Mouse (Mus musculus) gastrocnemius, postnatal 14 days (tissue): ENCODE measurements around the gene Wdfy3. TPM values are rescaled to one million over a fixed set of nuclear protein-coding genes. Genes with fewer than 3 reads are reported as not detected.

Experiments used
- DNase-seq: peaks from one replicate; pipeline ENCODE4 v3.0.0; 2021; ENCODE audit warnings: mixed read lengths
- intact Hi-C: fragments of 180-260 bp; cut with DNase I; formaldehyde crosslinking; loops from one replicate; pipeline ENCODE4 v1.15.1; 2025; ENCODE audit warnings: low total_unique reads
- total RNA-seq, 2 experiments: library from RNA; stranded (reverse); gene quantifications; 2 replicates each; pipeline ENCODE4 v1.2.3; 2021

Gene Wdfy3
- total RNA-seq, 2 experiments from 2014 or later = 21.5 to 23.0 TPM

- intact Hi-C loops = no loop called here
- no peak for DNase-seq
These were observed 110.4 kb downstream of the Wdfy3 start for GRCm38 (mm10) chr5:101959369-101959768.

- no peak for DNase-seq
- intact Hi-C loops = no loop called here
These were observed 110.8 kb downstream of the Wdfy3 start for GRCm38 (mm10) chr5:101958941-101959340.

GRCm38 (mm10) chr5:101957419-101957818 is 112.3 kb downstream of the Wdfy3 start:
- no peak for DNase-seq
- intact Hi-C loops = no loop called here

GRCm38 (mm10) chr5:101954393-101955340 is 115.1 kb downstream of the Wdfy3 start:
- intact Hi-C loops = no loop called here
- no peak for DNase-seq

GRCm38 (mm10) chr5:101951918-101952317 is 117.8 kb downstream of the Wdfy3 start:
- DNase-seq = no peak
- intact Hi-C loops = no loop called here

GRCm38 (mm10) chr5:101949323-101949722 is 120.4 kb downstream of the Wdfy3 start:
- DNase-seq = no peak
- intact Hi-C loops = loop anchor here (10.0 kb wide), 1 partner anchor 115 kb away; the partner anchor contains the start of gene Wdfy3

- DNase-seq = no peak
- intact Hi-C loops = loop anchor here (10.0 kb wide), 1 partner anchor 116 kb away; the partner anchor contains the start of gene Wdfy3
These were observed 121.1 kb downstream of the Wdfy3 start for GRCm38 (mm10) chr5:101948641-101949040.

- intact Hi-C loops = loop anchor here (2.0 to 10.0 kb wide), 2 partner anchors 29 to 119 kb away; partner anchors contain the start of gene Wdfy3
- peak; percentile 23 for DNase-seq
These were observed 124.0 kb downstream of the Wdfy3 start for GRCm38 (mm10) chr5:101945731-101946130.

- intact Hi-C loops = no loop called here
- DNase-seq = no peak
These were observed 131.7 kb downstream of the Wdfy3 start for GRCm38 (mm10) chr5:101937909-101938596.

GRCm38 (mm10) chr5:101937362-101937761 is 132.4 kb downstream of the Wdfy3 start:
- intact Hi-C loops = no loop called here
- DNase-seq = no peak

GRCm38 (mm10) chr5:101935893-101936292 is 133.8 kb downstream of the Wdfy3 start:
- peak; percentile 46 for DNase-seq
- intact Hi-C loops = no loop called here

GRCm38 (mm10) chr5:101934629-101935028 is 135.1 kb downstream of the Wdfy3 start:
- intact Hi-C loops = no loop called here

GRCm38 (mm10) chr5:101932971-101933810 is 136.5 kb downstream of the Wdfy3 start:
- intact Hi-C loops = no loop called here
- no peak for DNase-seq

More at GRCm38 (mm10) chr5:101934629-101935028, 135.1 kb downstream of the Wdfy3 start:
- no peak for DNase-seq

- DNase-seq = no peak
- intact Hi-C loops = no loop called here
These were observed 137.7 kb downstream of the Wdfy3 start for GRCm38 (mm10) chr5:101931997-101932396.

- no peak for DNase-seq
- intact Hi-C loops = no loop called here
These were observed 143.4 kb downstream of the Wdfy3 start for GRCm38 (mm10) chr5:101926311-101926710.

- intact Hi-C loops = no loop called here
- no peak for DNase-seq
These were observed 146.0 kb downstream of the Wdfy3 start for GRCm38 (mm10) chr5:101923710-101924109.

- intact Hi-C loops = no loop called here
- no peak for DNase-seq
These were observed 150.2 kb downstream of the Wdfy3 start for GRCm38 (mm10) chr5:101919559-101919958.

GRCm38 (mm10) chr5:101909468-101909867 is 160.3 kb downstream of the Wdfy3 start:
- intact Hi-C loops = no loop called here
- DNase-seq = no peak

- intact Hi-C loops = loop anchor here (2.0 kb wide), 1 partner anchor 37 kb away; no protein-coding TSS in a partner anchor
These were observed 164.1 kb downstream of the Wdfy3 start for GRCm38 (mm10) chr5:101905624-101906023.

More at GRCm38 (mm10) chr5:101905624-101906023, 164.1 kb downstream of the Wdfy3 start:
- no peak for DNase-seq
